ENCODE assay signal across 17 mouse cellular contexts in the genomic region with DNA sequence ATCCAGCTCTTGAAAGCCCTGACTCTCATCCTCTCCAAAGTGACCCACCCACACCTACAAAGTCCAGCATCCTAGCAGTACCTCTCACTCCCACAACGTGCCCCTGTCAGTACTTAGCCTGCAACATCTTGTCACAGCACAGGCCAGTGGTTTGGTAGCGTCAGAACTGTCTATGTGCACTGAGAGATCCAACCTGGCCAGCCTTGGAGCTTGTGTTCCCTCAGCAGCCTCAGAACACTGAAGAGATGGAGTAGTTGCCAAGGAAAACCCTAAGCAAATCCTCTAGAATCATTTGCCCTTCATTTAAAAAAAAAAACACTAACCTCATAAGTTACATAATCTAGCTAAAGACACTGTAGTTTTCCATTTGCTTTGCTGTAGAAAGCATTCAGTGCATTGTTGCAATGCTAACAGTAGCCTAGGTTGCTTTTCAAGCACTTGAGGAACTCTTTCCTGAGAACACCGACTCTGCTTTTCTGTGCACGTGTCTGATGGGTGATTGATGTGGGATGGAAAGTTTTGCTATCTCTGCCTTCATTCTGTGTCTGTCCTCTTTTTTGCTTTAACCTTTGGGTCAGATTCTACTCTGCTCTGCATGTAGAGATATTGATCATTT. TPM values are rescaled to one million over a fixed set of nuclear protein-coding genes. Genes with fewer than 3 reads are reported as not detected.
"Had no signal": no experiment of that assay in that cellular context is flagged by ENCODE, and none has a peak within 500 bp of the region (broad histone marks: within the 10 kb centered on the region; RNA-seq: fewer than 3 reads in every experiment).

No protein-coding gene starts in this region.

- H3K4me1 ChIP-seq: liver, embryonic 13.5 days had no signal

- H3K36me3 ChIP-seq: liver, embryonic 13.5 days had no signal

- DNase-seq: kidney, adult 18-20 months; kidney, postnatal 10 days; kidney, postnatal 36 days; layer of hippocampus, postnatal 36 days; liver, embryonic 13.5 days; lung, embryonic 14.5 days; midbrain, embryonic 14.5 days; right cerebral cortex, postnatal 4 days; thymus, postnatal 25 days had no signal

- H3K9ac ChIP-seq: liver, embryonic 13.5 days; lung, embryonic 14.5 days had no signal

- H3K4me3 ChIP-seq: left cerebral cortex, adult 2 months; liver, embryonic 13.5 days had no signal

- H3K9me3 ChIP-seq: liver, embryonic 13.5 days had no signal

- H3K27ac ChIP-seq: left cerebral cortex, adult 2 months; liver, embryonic 13.5 days; stomach, postnatal 0 days had no signal

- H3K27me3 ChIP-seq: liver, embryonic 13.5 days had no signal

- H3K4me2 ChIP-seq: liver, embryonic 13.5 days; lung, embryonic 14.5 days; midbrain, embryonic 11.5 days had no signal

RNA-seq across cellular contexts. Expression of gene Tnn, which starts 19.8 kb away (rescaled TPM):
- total RNA-seq: liver, adult 2 months; megakaryocyte progenitor cell, adult 5-6 weeks; megakaryocyte-erythroid progenitor cell, adult 5-6 weeks had no signal
- polyA plus RNA-seq: limb, embryonic 11.5 days; liver, adult 2 months; midbrain, embryonic 11.5 days; midbrain, postnatal 0 days had no signal
